Mouse (Mus musculus) intestine, embryonic 15.5 days (tissue): ENCODE data around the gene Tmsb4x. TPM values are rescaled to one million over a fixed set of nuclear protein-coding genes. Genes with fewer than 3 reads are reported as not detected.
A peak's percentile ranks its signal among the peaks of the same experiment; 100 is the strongest.

Experiments
- ATAC-seq: fragments of 200-750 bp; cut with Nextera tagmentation; 2 replicates; pipeline ENCODE4 v1.8.0; 2017; ENCODE audit warnings: moderate TSS enrichment, moderate library complexity
- H3K27ac ChIP-seq: fragments of 300-500 bp; sonication (generic); 2 replicates; pipeline ENCODE4 v1.5.1; 2015; ENCODE audit warnings: mild to moderate bottlenecking, inconsistent platforms
- H3K27me3 ChIP-seq: fragments of 300-500 bp; sonication (generic); replicated peaks from 2 replicates; pipeline ENCODE4 v1.6.1; 2015; ENCODE audit warnings: inconsistent platforms
- H3K36me3 ChIP-seq: fragments of 300-500 bp; sonication (generic); 2 replicates; pipeline ENCODE4 v1.6.1; 2015; ENCODE audit warnings: inconsistent platforms
- H3K4me1 ChIP-seq: fragments of 300-500 bp; sonication (generic); replicated peaks from 2 replicates; pipeline ENCODE4 v1.6.1; 2015; ENCODE audit warnings: inconsistent platforms
- H3K4me2 ChIP-seq: fragments of 300-500 bp; sonication (generic); replicated peaks from 2 replicates; pipeline ENCODE4 v1.6.1; 2015; ENCODE audit warnings: mild to moderate bottlenecking, inconsistent platforms
- H3K4me3 ChIP-seq: fragments of 300-500 bp; sonication (generic); replicated peaks from 2 replicates; pipeline ENCODE4 v1.5.1; 2015; ENCODE audit warnings: inconsistent platforms
- H3K9ac ChIP-seq: fragments of 300-500 bp; sonication (generic); 2 replicates; pipeline ENCODE4 v1.6.1; 2015; ENCODE audit warnings: inconsistent platforms
- H3K9me3 ChIP-seq: fragments of 300-500 bp; sonication (generic); 2 replicates; pipeline ENCODE4 v1.6.1; 2016; ENCODE audit warnings: inconsistent platforms
- WGBS: fragments of 180-500 bp; shearing (Covaris S2); methylation state at CpG from one replicate; pipeline ENCODE4 v1.1.7; 2015; 5-methylcytosine and 5-hydroxymethylcytosine counted together
- polyA plus RNA-seq: library from polyadenylated mRNA; unstranded; fragments of >200 nt; fragmentation: Nextera tagmentation; extraction: Ambion mirVana; gene quantifications from 2 replicates; pipeline ENCODE4 v1.2.1, GENCODE M21; 2015

The Tmsb4x gene
- polyA plus RNA-seq, 1 experiment from 2014 or later: 3,818 TPM

GRCm38 (mm10) chrX:167175319-167175718 is 33.8 kb downstream of the Tmsb4x start:
- Histone ChIP-seq H3K9ac (no peak overlapping the region), H3K27me3 (no peaks in the 10 kb centered on the region), H3K4me3 (no peak overlapping the region), H3K9me3 (no peaks in the 10 kb centered on the region), H3K4me2 (no peak overlapping the region), H3K27ac (no peak overlapping the region), H3K36me3 (no peaks in the 10 kb centered on the region), H3K4me1 (no peaks in the 10 kb centered on the region)
- WGBS: 81% methylated on average over 6 of the region's 6 CpGs
- ATAC-seq: no peak

GRCm38 (mm10) chrX:167174311-167174710 is 34.8 kb downstream of the Tmsb4x start:
- no peaks in the 10 kb centered on the region for H3K9me3 ChIP-seq
- H3K27me3 ChIP-seq: no peaks in the 10 kb centered on the region
- WGBS: 73% methylated on average over 3 of the region's 3 CpGs
- no peak overlapping the region for H3K27ac ChIP-seq
- H3K4me2 ChIP-seq: no peak overlapping the region
- H3K4me3 ChIP-seq: no peak overlapping the region
- no peak overlapping the region for H3K9ac ChIP-seq
- no peaks in the 10 kb centered on the region for H3K36me3 ChIP-seq
- no peaks in the 10 kb centered on the region for H3K4me1 ChIP-seq
- ATAC-seq: no peak

- no peaks in the 10 kb centered on the region for H3K4me1 ChIP-seq
- no peak overlapping the region for H3K27ac ChIP-seq
- WGBS: 72% methylated on average over 2 of the region's 2 CpGs
These were observed 36.9 kb downstream of the Tmsb4x start for GRCm38 (mm10) chrX:167172256-167172655.

GRCm38 (mm10) chrX:167171281-167171680 is 37.8 kb downstream of the Tmsb4x start:
- ATAC-seq: no peak
- H3K27ac ChIP-seq: no peak overlapping the region

More at GRCm38 (mm10) chrX:167172256-167172655, 36.9 kb downstream of the Tmsb4x start:
- H3K36me3 ChIP-seq: no peaks in the 10 kb centered on the region
- H3K4me3 ChIP-seq: no peak overlapping the region
- no peak overlapping the region for H3K9ac ChIP-seq
- no peaks in the 10 kb centered on the region for H3K9me3 ChIP-seq
- no peak for ATAC-seq
- H3K4me2 ChIP-seq: no peak overlapping the region
- no peaks in the 10 kb centered on the region for H3K27me3 ChIP-seq

GRCm38 (mm10) chrX:167167282-167167681 is 41.8 kb downstream of the Tmsb4x start:
- Histone ChIP-seq H3K4me3 (no peak overlapping the region), H3K27ac (no peak overlapping the region), H3K36me3 (no peaks in the 10 kb centered on the region), H3K4me2 (no peak overlapping the region), H3K4me1 (no peaks in the 10 kb centered on the region), H3K27me3 (no peaks in the 10 kb centered on the region), H3K9ac (no peak overlapping the region), H3K9me3 (no peaks in the 10 kb centered on the region)
- 70% methylated on average over 2 of the region's 2 CpGs for WGBS
- peak; percentile 53; the same call in 1 of the 2 replicates for ATAC-seq

More at GRCm38 (mm10) chrX:167171281-167171680, 37.8 kb downstream of the Tmsb4x start:
- no peaks in the 10 kb centered on the region for H3K9me3 ChIP-seq
- H3K27me3 ChIP-seq: no peaks in the 10 kb centered on the region
- no peak overlapping the region for H3K4me3 ChIP-seq
- WGBS: 63% methylated on average over 2 of the region's 2 CpGs
- H3K4me2 ChIP-seq: no peak overlapping the region
- no peak overlapping the region for H3K9ac ChIP-seq
- H3K4me1 ChIP-seq: no peaks in the 10 kb centered on the region
- no peaks in the 10 kb centered on the region for H3K36me3 ChIP-seq

- WGBS: 77% methylated on average over 1 of the region's 1 CpGs
- H3K4me1 ChIP-seq: no peaks in the 10 kb centered on the region
These were observed 43.1 kb downstream of the Tmsb4x start for GRCm38 (mm10) chrX:167166051-167166450.

GRCm38 (mm10) chrX:167157691-167158090 is 51.4 kb downstream of the Tmsb4x start:
- 56% methylated on average over 4 of the region's 4 CpGs for WGBS
- no peak for ATAC-seq

More at GRCm38 (mm10) chrX:167166051-167166450, 43.1 kb downstream of the Tmsb4x start:
- Histone ChIP-seq H3K9ac (no peak overlapping the region), H3K27ac (no peak overlapping the region), H3K4me3 (no peak overlapping the region), H3K36me3 (no peaks in the 10 kb centered on the region), H3K4me2 (no peak overlapping the region), H3K9me3 (no peaks in the 10 kb centered on the region), H3K27me3 (no peaks in the 10 kb centered on the region)
- ATAC-seq: peak; percentile 68

More at GRCm38 (mm10) chrX:167157691-167158090, 51.4 kb downstream of the Tmsb4x start:
- Histone ChIP-seq H3K27ac (no peak overlapping the region), H3K4me3 (no peak overlapping the region), H3K4me1 (no peaks in the 10 kb centered on the region), H3K27me3 (no peaks in the 10 kb centered on the region), H3K9ac (no peak overlapping the region), H3K36me3 (no peaks in the 10 kb centered on the region), H3K9me3 (no peaks in the 10 kb centered on the region), H3K4me2 (no peak overlapping the region)

Other genes with a start within 250 kb of the Tmsb4x start
- gene Tlr8, start 55.0 kb upstream of the Tmsb4x start, polyA plus RNA-seq: 0.60 and 0.61 TPM in 2 replicates
- 0.53 and 0.55 TPM in 2 replicates for gene Tlr7, start 121.2 kb upstream of the Tmsb4x start, polyA plus RNA-seq
- 32.4 and 35.6 TPM in 2 replicates for gene Prps2, start 173.4 kb upstream of the Tmsb4x start, polyA plus RNA-seq